Mouse (Mus musculus) CH12.LX (cell line): ENCODE results near the gene Zdhhc1. TPM values are rescaled to one million over a fixed set of nuclear protein-coding genes. Genes with fewer than 3 reads are reported as not detected.

Source experiments
- DNase-seq: peaks from one replicate; pipeline ENCODE4 v3.0.0-alpha.2; 2013; ENCODE audit errors: extremely low read depth
- H3K27ac ChIP-seq: 2 replicates; pipeline ENCODE4 v1.5.1; 2012; ENCODE audit warnings: low read depth, mild to moderate bottlenecking, control low read depth, moderate library complexity; ENCODE audit not compliant: insufficient read depth
- H3K27me3 ChIP-seq: replicated peaks from 2 replicates; pipeline ENCODE3; 2012; ENCODE audit warnings: inconsistent platforms
- H3K36me3 ChIP-seq, 2 experiments: replicated peaks in 1 of 2; 2 replicates each; pipeline versions ENCODE3 to v1.6.1; 2012; ENCODE audit warnings: inconsistent platforms in 1 of 2, low read length in 1 of 2, mild to moderate bottlenecking in 1 of 2, mixed read lengths in 1 of 2, moderate library complexity in 1 of 2; ENCODE audit not compliant: control insufficient read depth in 1 of 2, insufficient read depth in 1 of 2
- H3K4me1 ChIP-seq, 2 experiments: 2 replicates each; pipeline ENCODE4 v1.6.1; 2012; ENCODE audit warnings: inconsistent platforms in 1 of 2, moderate library complexity in 1 of 2; ENCODE audit not compliant: insufficient read depth in 2 of 2, control insufficient read depth in 1 of 2
- H3K4me2 ChIP-seq: 2 replicates; pipeline ENCODE4 v1.6.1; 2012; ENCODE audit warnings: low read depth, mild to moderate bottlenecking, control low read depth; ENCODE audit not compliant: poor library complexity, insufficient read depth, severe bottlenecking
- H3K4me3 ChIP-seq, 3 experiments: fragments of 150-350 bp in 1 of 3; sonication (generic) in 1 of 3; replicated peaks in 1 of 3; 2 replicates each; pipeline versions ENCODE3 to v1.5.1; 2011 to 2012; ENCODE audit warnings: low read depth in 2 of 3, low read length in 2 of 3, mild to moderate bottlenecking in 2 of 3, moderate library complexity in 2 of 3, control low read depth in 1 of 3, improper control_type of control experiment in 1 of 3, inconsistent platforms in 1 of 3, mixed read lengths in 1 of 3; ENCODE audit not compliant: poor library complexity in 1 of 3
- H3K79me2 ChIP-seq: replicated peaks from 2 replicates; pipeline ENCODE4 v1.6.1; 2012; ENCODE audit warnings: mild to moderate bottlenecking, moderate library complexity; ENCODE audit not compliant: control insufficient read depth, poor library complexity, insufficient read depth, severe bottlenecking; ENCODE audit errors: extremely low read depth
- H3K9ac ChIP-seq: 2 replicates; pipeline ENCODE4 v1.6.1; 2012; ENCODE audit warnings: low read depth, mild to moderate bottlenecking, control low read depth, moderate library complexity; ENCODE audit not compliant: insufficient read depth
- H3K9me3 ChIP-seq: replicated peaks from 2 replicates; pipeline ENCODE3; 2012; ENCODE audit warnings: low read length, inconsistent platforms, mixed read lengths
- BHLHE40 ChIP-seq: IDR thresholded peaks from 2 replicates; pipeline ENCODE4 v1.6.1; 2011; ENCODE audit warnings: mild to moderate bottlenecking, low read depth, low read length, improper control_type of control experiment
- CHD1 ChIP-seq: IDR thresholded peaks from 2 replicates; pipeline ENCODE4 v1.6.1; 2012; ENCODE audit warnings: low read depth, low read length, improper control_type of control experiment, inconsistent platforms
- CHD2 ChIP-seq: IDR thresholded peaks from 2 replicates; pipeline ENCODE4 v1.6.1; 2011; ENCODE audit warnings: low read length, improper control_type of control experiment
- CTCF ChIP-seq, 2 experiments: IDR thresholded peaks in 1 of 2; conservative IDR thresholded peaks in 1 of 2; 2 replicates each; pipeline ENCODE4 v1.5.1; 2011 to 2012; ENCODE audit warnings: low read depth in 2 of 2, low read length in 2 of 2, improper control_type of control experiment in 1 of 2, inconsistent platforms in 1 of 2, mild to moderate bottlenecking in 1 of 2, moderate library complexity in 1 of 2
- E2F4 ChIP-seq: IDR thresholded peaks from 2 replicates; pipeline ENCODE4 v1.6.1; 2011; ENCODE audit warnings: low read depth, low read length, improper control_type of control experiment; ENCODE audit not compliant: insufficient replicate concordance
- ELF1 ChIP-seq: IDR thresholded peaks from 2 replicates; pipeline ENCODE4 v1.6.1; 2014; ENCODE audit warnings: low read depth, mild to moderate bottlenecking, inconsistent platforms, low read length, improper control_type of control experiment
- EP300 ChIP-seq: IDR thresholded peaks from 2 replicates; pipeline ENCODE4 v1.6.1; 2011; ENCODE audit warnings: low read length, improper control_type of control experiment
- ETS1 ChIP-seq: conservative IDR thresholded peaks from 2 replicates; pipeline ENCODE4 v1.6.1; 2012; ENCODE audit warnings: low read depth, mild to moderate bottlenecking, inconsistent platforms, low read length, improper control_type of control experiment, moderate library complexity
- GABPA ChIP-seq: IDR thresholded peaks from 2 replicates; pipeline ENCODE4 v1.6.1; 2012; ENCODE audit warnings: low read depth, low read length, improper control_type of control experiment, inconsistent platforms; ENCODE audit not compliant: insufficient replicate concordance
- HCFC1 ChIP-seq: IDR thresholded peaks from 2 replicates; pipeline ENCODE4 v1.6.1; 2012; ENCODE audit warnings: low read depth, mild to moderate bottlenecking, inconsistent platforms, low read length, improper control_type of control experiment
- IRF4 ChIP-seq: IDR thresholded peaks from 2 replicates; pipeline ENCODE4 v1.6.1; 2014; ENCODE audit warnings: low read depth, mild to moderate bottlenecking, inconsistent platforms, low read length, improper control_type of control experiment
- JUN ChIP-seq: IDR thresholded peaks from 2 replicates; pipeline ENCODE4 v1.6.1; 2011; ENCODE audit warnings: low read depth, mild to moderate bottlenecking, low read length, improper control_type of control experiment, moderate library complexity; ENCODE audit not compliant: insufficient read depth
- JUND ChIP-seq: conservative IDR thresholded peaks from 2 replicates; pipeline ENCODE4 v1.6.1; 2011; ENCODE audit warnings: low read depth, low read length, improper control_type of control experiment
- KAT2A ChIP-seq: IDR thresholded peaks from 2 replicates; pipeline ENCODE4 v1.6.1; 2012; ENCODE audit warnings: low read length, improper control_type of control experiment, inconsistent platforms; ENCODE audit not compliant: insufficient replicate concordance
- MAFK ChIP-seq: IDR thresholded peaks from 2 replicates; pipeline ENCODE4 v1.6.1; 2011; ENCODE audit warnings: low read length, improper control_type of control experiment; ENCODE audit not compliant: insufficient replicate concordance
- MAX ChIP-seq: IDR thresholded peaks from 2 replicates; pipeline ENCODE4 v1.6.1; 2011; ENCODE audit warnings: low read length, improper control_type of control experiment
- MAZ ChIP-seq: IDR thresholded peaks from 2 replicates; pipeline ENCODE4 v1.6.1; 2012; ENCODE audit warnings: low read depth, mild to moderate bottlenecking, inconsistent platforms, low read length, improper control_type of control experiment, moderate library complexity
- MEF2A ChIP-seq: IDR thresholded peaks from 2 replicates; pipeline ENCODE4 v1.6.1; 2014; ENCODE audit warnings: low read depth, mild to moderate bottlenecking, inconsistent platforms, low read length, improper control_type of control experiment, borderline replicate concordance
- MXI1 ChIP-seq: IDR thresholded peaks from 2 replicates; pipeline ENCODE4 v1.6.1; 2011; ENCODE audit warnings: mild to moderate bottlenecking, low read depth, low read length, improper control_type of control experiment
- MYC ChIP-seq: IDR thresholded peaks from 2 replicates; pipeline ENCODE4 v1.6.1; 2011; ENCODE audit warnings: low read depth, mild to moderate bottlenecking, improper control_type of control experiment, low read length
- NELFE ChIP-seq: IDR thresholded peaks from 2 replicates; pipeline ENCODE4 v1.6.1; 2011; ENCODE audit warnings: low read depth, low read length, improper control_type of control experiment
- NRF1 ChIP-seq: IDR thresholded peaks from 2 replicates; pipeline ENCODE4 v1.6.1; 2014; ENCODE audit warnings: low read depth, mild to moderate bottlenecking, inconsistent platforms, low read length, improper control_type of control experiment, moderate library complexity
- PAX5 ChIP-seq: IDR thresholded peaks from 2 replicates; pipeline ENCODE4 v1.6.1; 2012; ENCODE audit warnings: low read length, inconsistent platforms, mixed read lengths
- POLR2A ChIP-seq: IDR thresholded peaks from 2 replicates; pipeline ENCODE4 v1.6.1; 2011; ENCODE audit warnings: low read depth, mild to moderate bottlenecking, improper control_type of control experiment, low read length
- POLR2AphosphoS2 ChIP-seq: IDR thresholded peaks from 2 replicates; pipeline ENCODE4 v1.6.1; 2011; ENCODE audit warnings: low read depth, low read length, improper control_type of control experiment
- RAD21 ChIP-seq: IDR thresholded peaks from 2 replicates; pipeline ENCODE4 v1.6.1; 2011; ENCODE audit warnings: low read depth, mild to moderate bottlenecking, low read length, improper control_type of control experiment, moderate library complexity
- RCOR1 ChIP-seq: conservative IDR thresholded peaks from 2 replicates; pipeline ENCODE4 v1.6.1; 2012; ENCODE audit warnings: low read depth, mild to moderate bottlenecking, inconsistent platforms, low read length, improper control_type of control experiment
- SIN3A ChIP-seq: IDR thresholded peaks from 2 replicates; pipeline ENCODE4 v1.6.1; 2012; ENCODE audit warnings: low read length, improper control_type of control experiment, inconsistent platforms
- SMC3 ChIP-seq: IDR thresholded peaks from 2 replicates; pipeline ENCODE4 v1.6.1; 2011; ENCODE audit warnings: low read depth, low read length, improper control_type of control experiment
- TBP ChIP-seq: conservative IDR thresholded peaks from 2 replicates; pipeline ENCODE4 v1.6.1; 2011; ENCODE audit warnings: low read depth, low read length, improper control_type of control experiment
- TCF12 ChIP-seq: IDR thresholded peaks from 2 replicates; pipeline ENCODE4 v1.6.1; 2014; ENCODE audit warnings: low read depth, mild to moderate bottlenecking, inconsistent platforms, low read length, improper control_type of control experiment
- UBTF ChIP-seq: IDR thresholded peaks from 2 replicates; pipeline ENCODE4 v1.6.1; 2012; ENCODE audit warnings: low read depth, mild to moderate bottlenecking, inconsistent platforms, low read length, improper control_type of control experiment, moderate library complexity
- USF1 ChIP-seq: IDR thresholded peaks from 2 replicates; pipeline ENCODE4 v1.6.1; 2014; ENCODE audit warnings: low read depth, mild to moderate bottlenecking, inconsistent platforms, low read length, improper control_type of control experiment
- USF2 ChIP-seq: conservative IDR thresholded peaks from 2 replicates; pipeline ENCODE4 v1.6.1; 2011; ENCODE audit warnings: low read depth, low read length, improper control_type of control experiment
- ZC3H11A ChIP-seq: IDR thresholded peaks from 2 replicates; pipeline ENCODE4 v1.6.1; 2012; ENCODE audit warnings: low read depth, mild to moderate bottlenecking, inconsistent platforms, low read length, improper control_type of control experiment
- ZKSCAN1 ChIP-seq: IDR thresholded peaks from 2 replicates; pipeline ENCODE4 v1.6.1; 2012; ENCODE audit warnings: low read depth, inconsistent platforms, low read length, improper control_type of control experiment, borderline replicate concordance
- ZMIZ1 ChIP-seq: IDR thresholded peaks from 2 replicates; pipeline ENCODE4 v1.6.1; 2012; ENCODE audit warnings: low read depth, mild to moderate bottlenecking, inconsistent platforms, low read length, improper control_type of control experiment
- ZNF384 ChIP-seq: IDR thresholded peaks from 2 replicates; pipeline ENCODE4 v1.6.1; 2012; ENCODE audit warnings: low read depth, low read length, improper control_type of control experiment, inconsistent platforms
- dilution Hi-C: fragments of 300-500 bp; cut with MboI; formaldehyde crosslinking; loops from 2 replicates; pipeline ENCODE4 v1.14.3; 2020; ENCODE audit warnings: low sequenced_read_pairs; ENCODE audit not compliant: extremely low pct_unique_long_range_greater_than_20kb, extremely low pct_ligation_motif_present
- in situ Hi-C: fragments of 300-500 bp; cut with MboI; formaldehyde crosslinking; loops from 3 replicates; pipeline ENCODE4 v1.14.3; 2019; ENCODE audit warnings: low sequenced_read_pairs, low pct_ligation_motif_present, low pct_unique_long_range_greater_than_20kb, mixed read lengths
- polyA plus RNA-seq: library from polyadenylated mRNA; unstranded; fragments of >175 nt; gene quantifications from 2 replicates; pipeline ENCODE4 v1.2.1, GENCODE M21; 2012; ENCODE audit warnings: low read depth; ENCODE audit not compliant: insufficient read length
- total RNA-seq, 2 experiments: library from RNA; depleted of rRNA; stranded (reverse); fragments of 300-350 nt in 1 of 2; fragments of >200 nt in 1 of 2; gene quantifications; 2 replicates each; pipeline ENCODE4 v1.2.3; 2012 to 2014

Gene Zdhhc1
- total RNA-seq (2012; rRNA removed) (2.1 and 2.6 TPM in 2 replicates), total RNA-seq (2014; rRNA removed) (0.86 and 1.6 TPM in 2 replicates), polyA plus RNA-seq (2.6 and 3.6 TPM in 2 replicates)

DNA sequence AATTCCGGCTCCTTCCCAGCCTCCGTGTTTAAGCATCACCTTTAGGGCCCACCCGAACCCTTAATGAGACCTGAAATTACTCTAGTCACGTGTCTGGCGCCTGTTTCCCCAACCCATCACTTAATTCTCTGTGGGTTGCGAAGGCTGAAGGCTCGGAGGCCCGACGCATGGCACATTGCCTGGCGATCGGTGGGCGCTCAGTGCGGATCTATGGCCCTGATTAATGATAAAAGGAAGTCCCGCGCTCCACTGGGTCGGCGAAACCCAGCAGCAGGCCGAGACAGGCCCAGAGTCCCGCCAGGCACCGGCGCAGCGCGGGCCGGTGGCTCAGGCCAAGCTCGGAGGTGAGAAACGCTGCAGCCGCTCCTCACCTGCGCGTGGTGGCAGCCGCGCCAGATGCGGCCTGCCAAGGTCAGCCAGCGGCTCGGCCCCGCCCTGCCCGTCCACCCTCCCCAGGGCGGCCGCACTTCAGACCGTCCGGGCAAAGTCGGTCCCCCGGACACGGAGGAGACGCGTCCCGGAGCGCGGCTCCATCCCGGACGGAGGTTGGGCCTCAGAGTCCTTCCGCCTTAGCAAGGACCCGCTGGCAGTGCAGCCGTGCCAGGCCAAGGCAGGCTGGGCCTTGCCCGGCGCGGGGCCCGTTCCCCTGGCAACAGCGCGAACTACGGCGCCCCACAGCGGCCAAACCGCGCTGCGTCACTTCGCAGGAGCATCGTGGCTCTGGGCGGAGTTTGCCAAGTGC lies at the start of gene Zdhhc1:
Gene Zdhhc1, minus strand, starts transcription at position 464 of the 742 bp plus-strand sequence.
- no peak within 1 kb of the TSS for H3K27ac ChIP-seq
- in situ Hi-C loops (no loop called here), dilution Hi-C loops (no loop called here)
- H3K4me1 ChIP-seq = peaks cover 0 to 15% of the 10 kb centered on the region in 2 experiments; a peak in 2 of 4 replicates
- peak within 1 kb of the TSS; percentile 67 for H3K4me2 ChIP-seq
- H3K9me3 ChIP-seq = no peaks in the 10 kb centered on the region
- peak within 1 kb of the TSS; percentile 44 for H3K9ac ChIP-seq
- H3K27me3 ChIP-seq = no peaks in the 10 kb centered on the region
- no peaks in the 10 kb centered on the region for H3K36me3 ChIP-seq
- peak; percentile 70 for DNase-seq
- peak within 1 kb of the TSS; percentile 58 to 88 (median 71) for H3K4me3 ChIP-seq
- H3K79me2 ChIP-seq = no peaks in the 10 kb centered on the region
- TF ChIP-seq EP300 = no peak
- TF ChIP-seq MAFK = no peak
- peak; percentile 94 for TF ChIP-seq MXI1
- TF ChIP-seq CHD2 = no peak
- no peak for TF ChIP-seq MAZ
- peak; percentile 66 for TF ChIP-seq POLR2A
- peak; percentile 69 for TF ChIP-seq SIN3A
- TF ChIP-seq ZKSCAN1 = no peak
- no peak for TF ChIP-seq USF2
- TF ChIP-seq MAX = peak; percentile 71
- TF ChIP-seq CTCF (conservative IDR thresholded peaks at IDR 0.05 in 1 of 2, IDR thresholded peaks at IDR 0.05 in 1 of 2; ENCODE audit: low read depth in 2 of 2, low read length in 2 of 2) = peak in 1 of 2 experiments; percentile 65; a peak in 2 of 4 replicates
- TF ChIP-seq SMC3 = no peak
- no peak for TF ChIP-seq TCF12
- TF ChIP-seq ETS1 = no peak
- TF ChIP-seq RCOR1 = no peak
- TF ChIP-seq GABPA = no peak
- TF ChIP-seq PAX5 = no peak
- peak; percentile 49; the same call in 1 of the 2 replicates for TF ChIP-seq ELF1
- TF ChIP-seq IRF4 = no peak; the same call in 1 of the 2 replicates
- no peak for TF ChIP-seq JUN
- peak; percentile 59 for TF ChIP-seq BHLHE40
- TF ChIP-seq CHD1 = no peak
- TF ChIP-seq POLR2AphosphoS2 = no peak
- TF ChIP-seq HCFC1 = peak; percentile 68
- TF ChIP-seq ZC3H11A = no peak
- no peak for TF ChIP-seq KAT2A
- peak; percentile 37; the same call in 1 of the 2 replicates for TF ChIP-seq NRF1
- TF ChIP-seq UBTF = peak; percentile 76; the same call in 1 of the 2 replicates
- TF ChIP-seq TBP = no peak
- TF ChIP-seq NELFE = no peak
- no peak for TF ChIP-seq MYC
- no peak; the same call in 1 of the 2 replicates for TF ChIP-seq RAD21
- no peak for TF ChIP-seq E2F4
- no peak for TF ChIP-seq MEF2A
- TF ChIP-seq ZNF384 = no peak
- no peak for TF ChIP-seq JUND
- peak; percentile 46 for TF ChIP-seq USF1
- TF ChIP-seq ZMIZ1 = no peak
